Mouse (Mus musculus) erythroblast, embryonic 14.5 days (primary cell): ENCODE results near the gene Erv3.

ENCODE experiments used
- GATA1 ChIP-seq: IDR thresholded peaks from 2 replicates; pipeline ENCODE4 v1.6.1; 2012; ENCODE audit warnings: low read length, inconsistent platforms, mixed read lengths
- TAL1 ChIP-seq: IDR thresholded peaks from 3 replicates; pipeline ENCODE4 v1.6.1; 2012; ENCODE audit warnings: low read length, inconsistent platforms, mixed read lengths

GRCm38 (mm10) chr2:131905025-131905424 lies 45.5 kb upstream of the Erv3 start:
- TF ChIP-seq GATA1 (peak; percentile 81), TAL1 (peak; percentile 42; the same call in 2 of the 3 replicates)
